Mouse (Mus musculus): ENCODE measurements around the gene Decr2.
"Not testable (repeated sequence)": the region's sequence is repeated elsewhere in the genome, so short reads cannot be mapped to it uniquely, and the experiment has no call there.

The Decr2 gene

DNA sequence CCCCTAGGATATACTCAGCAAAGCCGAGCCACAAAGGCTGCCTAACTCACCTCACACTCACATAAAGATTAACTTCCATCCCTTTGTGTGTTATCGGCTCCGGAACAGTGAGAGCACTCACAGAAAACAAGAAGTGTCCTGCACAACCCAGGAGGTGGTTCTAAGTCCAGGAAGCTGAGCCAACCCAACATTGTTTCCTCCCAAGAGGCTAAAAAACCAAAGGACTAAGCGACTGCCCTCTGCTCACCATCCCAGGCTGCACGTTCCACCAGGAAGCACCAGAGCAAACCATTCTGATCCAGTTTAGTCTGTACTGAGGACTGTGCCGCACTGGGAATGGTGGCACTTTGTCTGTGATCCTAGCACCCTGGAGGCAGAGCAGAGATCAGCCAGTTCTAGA is 25.2 kb downstream of the Decr2 start:
- no peak for DNase-seq (ENCODE audit: low spot score in 2 of 2)

DNA sequence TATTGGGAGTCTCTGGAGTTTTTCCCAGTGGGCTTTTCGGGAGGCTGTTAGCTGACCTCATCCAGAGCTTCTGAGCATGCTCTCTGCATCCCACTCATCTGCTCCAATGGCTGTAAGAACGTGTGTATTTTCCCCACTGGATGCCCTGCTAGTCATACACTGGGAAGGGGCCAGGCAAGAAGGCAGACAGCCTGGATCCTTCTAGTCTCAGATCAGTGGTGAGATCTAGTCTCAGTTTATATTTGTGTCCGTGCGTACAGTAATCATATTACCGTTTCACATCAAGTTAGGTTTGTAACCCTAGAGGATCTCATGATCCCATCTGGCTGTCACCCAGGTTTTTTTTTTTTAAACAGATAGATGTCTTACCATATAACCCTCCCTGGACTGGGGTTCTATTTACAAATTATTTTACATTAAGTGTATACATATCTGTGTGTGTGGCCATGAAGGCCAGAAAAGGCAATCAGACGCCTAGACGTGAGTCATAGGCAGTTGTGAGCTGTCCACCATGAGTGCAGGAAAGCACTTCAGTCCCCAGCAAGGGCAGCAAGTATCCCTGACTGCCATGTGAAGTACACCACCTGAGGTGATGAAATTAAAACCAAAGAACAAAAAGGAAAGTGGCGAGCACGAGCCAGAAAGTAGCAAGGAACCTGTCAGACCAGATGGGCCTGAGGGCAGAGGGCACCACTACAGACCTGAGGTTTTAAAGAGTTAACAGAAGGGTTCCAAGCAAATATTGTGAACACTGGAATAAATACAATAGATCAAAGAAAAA is 32.2 kb downstream of the Decr2 start:
- DNase-seq (ENCODE audit: low spot score in 2 of 2) = no peak

DNA sequence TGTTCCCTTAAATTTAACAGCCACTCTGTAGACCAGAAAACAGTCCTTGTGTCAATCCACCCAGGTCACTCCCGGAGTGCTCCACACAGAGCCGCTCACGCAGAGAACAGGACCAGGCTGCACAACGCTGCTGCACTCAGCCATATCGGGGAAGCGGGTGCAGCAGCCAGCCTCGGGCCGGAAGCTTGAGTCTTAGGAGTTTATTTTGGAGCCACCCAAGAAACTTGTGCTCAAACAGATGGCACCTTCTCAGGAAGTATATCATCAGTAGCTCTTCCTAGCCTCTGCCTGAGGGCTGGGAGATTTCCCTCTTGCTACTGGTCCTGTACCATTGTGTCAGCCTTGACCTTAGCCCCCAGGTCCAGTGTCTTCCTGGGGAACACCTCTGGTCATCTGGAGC is 32.9 kb downstream of the Decr2 start:
- DNase-seq (ENCODE audit: low spot score in 2 of 2) = no peak

DNA sequence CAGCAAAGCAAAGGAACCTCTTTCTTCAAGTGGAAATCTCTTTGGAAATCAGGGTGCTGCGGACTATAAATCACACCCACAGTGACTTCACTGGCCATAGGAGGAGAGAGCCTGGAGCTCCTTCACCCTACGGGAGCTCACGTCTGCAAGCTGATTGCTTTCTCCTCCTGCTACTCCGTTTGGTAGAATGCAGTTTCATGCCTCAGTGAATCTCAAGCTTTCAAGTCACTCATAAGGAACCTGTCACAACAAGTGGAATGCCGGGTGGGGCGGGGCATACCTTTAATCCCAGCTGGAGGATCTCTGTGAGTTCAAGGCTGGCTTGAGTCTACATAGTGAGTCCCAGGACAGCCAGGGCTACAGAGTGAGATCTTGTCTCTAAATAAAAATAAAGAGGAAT is 35.0 kb downstream of the Decr2 start:
- DNase-seq (ENCODE audit: low spot score in 2 of 2) = no peak

DNA sequence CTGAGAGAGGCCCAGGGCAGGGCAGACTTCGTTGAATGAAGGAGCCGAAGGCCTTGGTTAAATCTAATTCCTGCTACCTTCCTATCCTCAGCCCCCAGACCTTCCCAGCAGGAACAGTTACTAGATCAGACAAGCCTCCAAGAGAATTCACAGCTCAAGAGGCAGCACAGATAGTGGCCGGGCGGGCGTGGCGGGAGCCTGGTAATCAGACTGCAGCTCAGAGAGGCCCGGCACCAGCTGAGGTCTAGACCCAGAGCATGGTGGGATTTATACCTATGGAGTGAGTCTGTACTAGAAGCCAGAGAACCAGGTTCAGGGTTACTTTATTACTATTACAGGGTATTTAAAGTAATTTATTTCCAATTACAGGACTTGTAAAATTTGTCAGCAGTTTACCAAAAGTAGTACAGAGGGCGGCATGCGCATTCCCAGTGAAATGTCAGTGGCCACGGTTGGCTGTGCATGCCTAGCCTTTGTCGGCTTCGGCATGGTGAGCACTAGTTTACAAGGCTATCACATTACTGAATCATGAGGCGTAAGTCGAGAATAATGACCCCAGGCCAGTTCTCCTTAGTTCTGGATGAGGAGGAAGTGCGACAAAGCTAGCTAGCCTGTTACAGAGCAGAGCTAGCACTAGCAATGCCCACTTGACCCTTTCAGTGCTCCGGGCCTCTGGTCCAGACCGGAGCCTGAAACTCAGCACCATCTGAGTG is 35.8 kb downstream of the Decr2 start:
- no peak for DNase-seq (ENCODE audit: low spot score in 2 of 2)

DNA sequence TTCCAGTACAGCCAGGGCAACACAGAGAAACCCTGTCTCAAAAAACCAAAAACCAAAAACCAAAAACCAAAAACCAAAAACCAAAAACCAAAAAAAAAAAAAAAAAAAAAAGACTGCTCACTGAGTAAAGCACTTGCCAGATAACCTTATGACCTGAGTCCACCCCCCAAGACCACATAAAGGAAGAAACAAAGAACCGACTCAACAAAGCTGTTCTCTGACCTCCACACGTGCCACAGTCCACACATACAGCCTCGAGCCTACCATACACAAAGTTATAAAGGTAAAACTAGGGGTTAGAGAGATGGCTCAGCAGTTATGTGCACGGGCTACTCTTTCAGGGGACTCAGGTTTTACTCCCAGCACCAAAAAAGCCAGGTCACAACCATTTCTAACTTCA is 37.4 kb downstream of the Decr2 start:
- no peak for DNase-seq (ENCODE audit: low spot score in 2 of 2)

DNA sequence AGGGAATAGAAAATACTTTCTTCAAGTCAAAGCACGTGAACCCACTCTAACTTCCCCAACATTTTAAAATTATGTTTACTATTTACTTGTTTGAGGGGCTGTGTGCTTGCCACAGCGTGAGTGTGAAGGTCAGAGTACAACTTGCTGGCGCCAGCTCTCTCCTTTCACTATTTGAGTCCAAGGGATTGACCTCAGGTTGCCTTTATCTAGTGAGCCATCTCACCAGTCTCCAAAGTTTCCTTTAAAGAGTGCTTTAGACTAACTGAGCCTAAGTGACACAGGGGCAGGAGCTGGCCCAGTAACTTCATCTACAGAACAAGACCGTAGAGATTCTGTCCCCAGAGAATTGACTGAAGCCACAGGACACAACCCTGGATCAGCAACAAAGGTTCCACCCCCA is 38.1 kb downstream of the Decr2 start:
- DNase-seq (ENCODE audit: low spot score in 2 of 2) = no peak

DNA sequence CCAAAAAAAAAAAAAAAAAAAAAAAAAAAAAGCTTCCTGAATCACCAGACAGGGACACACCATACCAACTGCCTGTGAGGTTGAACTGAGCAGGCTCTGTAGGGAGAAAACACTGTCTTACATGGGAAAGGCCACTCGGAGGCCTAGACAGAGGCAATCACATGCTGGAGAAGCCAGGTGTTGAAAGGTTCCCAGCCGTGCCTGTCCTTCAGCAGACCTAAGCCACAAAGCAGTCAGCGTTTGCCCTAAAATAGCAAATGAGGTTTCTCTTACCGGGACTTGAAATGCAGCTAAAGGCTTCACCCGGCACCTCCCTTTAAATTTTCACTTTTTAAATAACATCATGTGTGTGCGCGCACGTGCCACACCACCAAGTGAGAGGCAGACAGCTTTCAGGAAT is 42.0 kb downstream of the Decr2 start:
- no peak for DNase-seq (ENCODE audit: low spot score in 2 of 2)

DNA sequence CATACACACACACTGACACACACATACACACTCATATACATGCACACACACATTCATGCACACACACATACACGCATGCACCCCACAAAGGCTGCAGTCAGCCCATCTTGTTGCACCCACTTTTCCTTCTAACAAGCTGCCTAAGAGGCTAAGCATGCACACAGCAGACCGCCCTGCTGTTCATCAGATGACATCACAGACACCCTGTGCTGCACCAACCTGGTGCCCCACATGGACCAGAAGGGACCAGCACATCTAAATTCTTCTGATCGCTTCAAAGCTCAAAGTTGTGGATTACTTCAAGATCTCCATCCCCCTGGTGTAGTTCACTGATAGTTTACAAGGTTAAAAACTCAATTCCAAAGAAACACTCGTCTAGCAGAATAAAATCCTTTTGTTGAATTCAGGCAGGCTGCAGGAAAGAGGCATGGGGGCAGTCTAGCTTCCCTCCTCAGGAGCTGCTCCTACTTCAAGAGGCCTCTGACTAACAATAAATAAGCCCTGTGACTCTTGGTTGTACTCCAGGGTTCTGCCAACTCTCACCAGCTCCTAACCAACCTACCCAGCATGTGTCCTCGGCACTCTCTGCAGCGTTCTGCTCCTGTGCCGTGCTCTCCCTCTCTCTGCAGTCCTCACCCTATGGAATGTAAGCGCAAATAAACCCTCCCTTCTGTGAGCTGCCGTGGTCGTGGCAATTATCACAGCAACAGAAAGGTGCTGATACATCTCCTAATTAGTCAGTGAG is 43.7 kb downstream of the Decr2 start:
- DNase-seq (ENCODE audit: low spot score in 2 of 2) = no peak

DNA sequence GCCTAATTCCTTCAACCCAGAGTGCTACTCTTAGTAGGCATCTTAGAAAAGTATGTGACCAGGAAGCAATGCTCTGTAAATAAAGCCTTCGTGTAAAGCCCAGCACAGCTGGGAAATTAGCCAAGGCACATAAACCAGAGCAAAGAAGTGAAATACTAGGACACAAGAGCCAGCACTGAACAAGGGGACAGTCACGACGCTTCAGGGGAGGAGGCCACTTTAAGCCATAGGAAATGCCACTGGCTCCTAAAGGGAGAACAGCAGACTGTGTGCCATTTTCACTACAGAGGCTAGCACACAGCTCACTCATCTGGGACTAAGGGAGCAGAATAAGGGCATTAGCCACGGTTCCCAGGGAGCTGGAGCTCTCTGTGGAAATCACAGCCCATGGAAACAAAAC is 44.9 kb downstream of the Decr2 start:
- DNase-seq (ENCODE audit: low spot score in 2 of 2) = no peak

DNA sequence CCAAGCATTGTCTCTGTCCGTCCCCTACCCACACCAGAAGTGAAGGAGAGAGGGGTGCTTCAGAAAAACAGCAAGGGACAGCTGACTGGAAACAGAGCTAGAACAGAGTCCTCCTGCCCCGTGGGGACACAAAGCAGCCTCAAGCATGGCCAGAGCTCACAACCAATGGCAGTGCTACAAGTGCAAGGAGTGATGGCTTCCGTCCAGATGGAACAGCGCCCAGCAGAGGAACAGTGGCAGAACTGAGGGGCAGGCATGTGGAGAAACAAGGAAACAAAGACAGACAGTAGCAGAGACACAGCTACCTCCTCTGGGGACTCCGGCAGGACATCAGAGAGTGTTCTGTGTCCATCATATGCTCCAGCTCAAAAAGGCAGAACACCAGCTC is 46.9 kb downstream of the Decr2 start:
- DNase-seq (ENCODE audit: low spot score in 2 of 2) = no peak

DNA sequence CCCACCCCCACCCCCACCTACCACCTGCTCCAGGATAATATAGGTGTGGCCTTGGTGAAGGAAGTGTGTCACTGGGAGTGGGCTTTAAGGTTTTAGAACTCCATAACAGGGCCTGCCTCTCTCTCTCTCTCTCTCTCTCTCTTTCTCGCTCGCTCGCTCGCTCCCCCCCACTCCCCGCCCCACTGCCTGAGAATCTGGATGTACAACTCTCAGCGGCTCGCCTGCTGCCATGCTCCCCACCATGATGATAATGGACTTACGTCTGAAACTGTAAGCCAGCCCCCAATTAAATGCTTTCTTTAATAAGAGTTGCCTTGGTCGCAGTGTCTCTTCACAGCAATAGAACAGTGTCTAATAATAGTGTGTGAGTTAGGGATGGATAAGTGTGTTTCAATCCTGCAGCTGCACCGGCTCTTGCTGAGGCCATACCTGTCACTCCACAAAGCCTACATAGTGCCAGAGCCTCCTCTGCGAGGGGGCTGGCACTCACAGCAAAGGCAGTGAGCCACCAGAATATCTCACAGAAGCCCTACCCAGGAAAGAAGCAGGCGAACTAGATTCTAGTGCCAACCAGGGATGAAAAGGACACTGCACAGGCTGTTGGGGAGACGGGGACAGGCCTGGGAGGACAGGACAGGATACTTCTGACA is 47.4 kb downstream of the Decr2 start:
- no peak for DNase-seq (ENCODE audit: low spot score in 2 of 2)

DNA sequence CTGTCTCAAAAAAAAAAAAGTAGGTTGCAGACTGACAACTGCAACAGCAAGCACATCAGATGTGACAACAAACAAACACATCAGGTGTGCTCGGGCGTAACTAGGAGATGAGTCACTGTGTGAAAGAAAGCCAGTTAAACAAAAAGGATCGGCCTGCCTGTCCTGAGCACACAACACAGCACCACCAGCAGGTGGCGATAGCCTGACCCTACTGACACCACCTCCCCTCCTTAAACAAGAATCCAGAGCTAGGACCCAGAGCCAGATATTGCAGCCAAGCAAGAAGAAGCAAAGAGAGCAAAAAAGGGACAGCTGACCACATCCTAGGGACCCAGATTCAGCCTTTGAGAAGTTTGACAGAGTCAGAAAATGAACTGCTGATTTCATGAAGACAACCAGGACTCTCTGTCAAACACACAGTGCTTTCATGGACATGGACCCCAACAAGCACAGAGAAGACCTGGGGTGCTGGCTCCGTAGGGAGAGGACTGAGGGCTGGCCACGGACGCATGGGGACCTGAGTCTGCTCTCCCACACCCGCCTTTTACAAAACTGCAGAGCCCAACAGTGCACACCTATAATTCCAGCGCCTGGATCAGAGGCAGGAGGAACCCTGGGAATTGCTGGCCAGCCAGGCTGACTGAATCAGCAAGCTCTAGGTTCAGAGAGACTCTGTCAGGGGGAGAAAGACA is 48.9 kb downstream of the Decr2 start:
- peak; percentile 25 to 48 for DNase-seq (ENCODE audit: low spot score in 2 of 2)

DNA sequence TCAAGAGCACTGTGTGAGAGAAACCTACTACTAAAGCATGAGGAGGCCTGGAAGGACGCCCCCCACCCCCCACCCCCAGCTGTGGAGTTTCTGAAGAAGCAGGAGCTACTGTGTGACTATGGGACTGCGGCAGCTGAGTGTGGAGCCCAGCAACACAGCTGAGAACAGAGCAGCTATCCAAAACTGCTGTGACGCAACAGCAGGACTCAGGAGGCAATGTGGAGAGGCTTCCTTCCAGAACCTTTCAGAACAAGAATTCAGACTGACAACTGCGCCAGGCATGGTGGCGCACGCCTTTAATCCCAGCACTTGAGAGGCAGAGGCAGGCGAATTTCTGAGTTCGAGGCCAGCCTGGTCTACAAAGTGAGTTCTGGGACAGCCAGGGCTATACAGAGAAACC is 49.4 kb downstream of the Decr2 start:
- not testable (repeated sequence) for DNase-seq (ENCODE audit: low spot score in 2 of 2)

DNA sequence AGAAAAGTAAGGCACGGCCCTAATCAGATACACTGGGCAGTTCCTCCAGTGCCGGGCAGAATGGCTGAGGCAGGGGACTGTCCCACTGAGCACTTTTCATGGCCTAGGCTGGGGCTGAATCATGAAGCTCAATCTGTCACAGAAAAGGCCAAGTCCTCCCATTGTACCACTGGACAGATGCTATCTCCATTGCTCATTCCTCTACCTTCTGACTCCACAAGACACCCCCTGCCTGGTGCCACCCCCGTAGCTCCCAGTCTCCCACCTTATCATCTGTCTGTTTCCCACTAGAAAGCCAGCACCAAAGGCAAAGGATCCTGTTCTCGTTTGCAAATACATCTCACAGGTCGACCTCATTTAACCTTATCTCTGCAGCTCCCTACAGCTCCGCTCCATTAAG is 58.1 kb downstream of the Decr2 start:
- DNase-seq (ENCODE audit: low spot score in 2 of 2) = no peak

DNA sequence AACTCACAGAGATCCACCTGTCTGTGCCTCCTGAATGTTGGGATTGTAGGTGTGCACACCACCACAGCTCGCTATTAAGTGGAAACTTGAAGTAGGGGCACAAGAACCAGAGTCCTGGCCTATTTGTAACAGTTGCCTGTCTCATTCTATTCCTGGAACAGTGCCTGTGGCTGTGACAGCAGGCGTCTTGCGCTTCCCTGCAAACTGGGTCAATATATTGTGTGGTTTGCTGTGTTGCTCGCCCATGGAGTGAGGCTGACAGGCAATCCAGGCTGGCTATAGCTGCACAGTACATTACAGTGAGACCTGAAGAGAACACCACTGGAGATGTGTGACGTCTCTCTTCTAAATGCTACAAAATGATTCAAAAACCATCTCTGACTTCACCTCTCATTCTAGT is 58.6 kb downstream of the Decr2 start:
- no peak for DNase-seq (ENCODE audit: low spot score in 2 of 2)
